Mouse (Mus musculus): ENCODE data around the gene Mapk13. TPM values are rescaled to one million over a fixed set of nuclear protein-coding genes. Genes with fewer than 3 reads are reported as not detected.

The Mapk13 gene
- polyA plus RNA-seq, 1 experiment from 2014 or later: 2.5 TPM

GRCm38 (mm10) chr17:28823004-28823745 lies 54.1 kb downstream of the Mapk13 start:
- Histone ChIP-seq H3K9me3 (no peaks in the 10 kb centered on the region), H3K9ac (no peak overlapping the region), H3K27me3 (no peaks in the 10 kb centered on the region), H3K27ac (no peak overlapping the region), H3K4me1 (no peaks in the 10 kb centered on the region), H3K36me3 (replicated peaks) (peaks cover 98% of the 10 kb centered on the region), H3K4me2 (no peak overlapping the region), H3K4me3 (replicated peaks) (no peak overlapping the region)
- no peak for ATAC-seq (ENCODE audit: low FRiP score)
- WGBS: 93% methylated on average over 13 of the region's 13 CpGs

- Histone ChIP-seq H3K27me3 (no peaks in the 10 kb centered on the region), H3K9me3 (no peaks in the 10 kb centered on the region), H3K4me1 (no peaks in the 10 kb centered on the region), H3K4me3 (replicated peaks) (no peak overlapping the region), H3K9ac (no peak overlapping the region), H3K27ac (no peak overlapping the region), H3K4me2 (no peak overlapping the region), H3K36me3 (replicated peaks) (peaks cover 98% of the 10 kb centered on the region)
- ATAC-seq (ENCODE audit: low FRiP score): no peak
- 89% methylated on average over 11 of the region's 11 CpGs for WGBS
Measured at GRCm38 (mm10) chr17:28823749-28824148, 54.7 kb downstream of the Mapk13 start.

- H3K4me2 ChIP-seq: no peak overlapping the region
- WGBS: 91% methylated on average over 6 of the region's 6 CpGs
- H3K9ac ChIP-seq: no peak overlapping the region
- ATAC-seq (ENCODE audit: low FRiP score): no peak
- no peaks in the 10 kb centered on the region for H3K4me1 ChIP-seq
- H3K9me3 ChIP-seq: no peaks in the 10 kb centered on the region
- no peaks in the 10 kb centered on the region for H3K27me3 ChIP-seq
- H3K36me3 ChIP-seq (replicated peaks): peaks cover 99% of the 10 kb centered on the region
- no peak overlapping the region for H3K27ac ChIP-seq
- no peak overlapping the region for H3K4me3 ChIP-seq (replicated peaks)
Measured at GRCm38 (mm10) chr17:28824896-28825295, 55.8 kb downstream of the Mapk13 start.

GRCm38 (mm10) chr17:28825359-28826041 lies 56.4 kb downstream of the Mapk13 start:
- Histone ChIP-seq H3K4me1 (no peaks in the 10 kb centered on the region), H3K9me3 (no peaks in the 10 kb centered on the region), H3K27ac (no peak overlapping the region), H3K4me2 (no peak overlapping the region), H3K4me3 (replicated peaks) (no peak overlapping the region), H3K27me3 (no peaks in the 10 kb centered on the region), H3K9ac (no peak overlapping the region), H3K36me3 (replicated peaks) (peaks cover 98% of the 10 kb centered on the region)
- no peak for ATAC-seq (ENCODE audit: low FRiP score)
- WGBS: 94% methylated on average over 6 of the region's 6 CpGs

GRCm38 (mm10) chr17:28827665-28828231 lies 58.7 kb downstream of the Mapk13 start:
- ATAC-seq (ENCODE audit: low FRiP score): no peak
- Histone ChIP-seq H3K36me3 (replicated peaks) (peaks cover 98% of the 10 kb centered on the region), H3K4me3 (replicated peaks) (no peak overlapping the region), H3K4me1 (no peaks in the 10 kb centered on the region), H3K9ac (no peak overlapping the region), H3K27me3 (no peaks in the 10 kb centered on the region), H3K27ac (no peak overlapping the region), H3K4me2 (no peak overlapping the region), H3K9me3 (no peaks in the 10 kb centered on the region)
- WGBS: 91% methylated on average over 8 of the region's 8 CpGs

- H3K9ac ChIP-seq: no peak overlapping the region
- no peak overlapping the region for H3K4me3 ChIP-seq (replicated peaks)
- 88% methylated on average over 14 of the region's 14 CpGs for WGBS
- H3K27me3 ChIP-seq: no peaks in the 10 kb centered on the region
- no peaks in the 10 kb centered on the region for H3K9me3 ChIP-seq
- no peak overlapping the region for H3K27ac ChIP-seq
- no peaks in the 10 kb centered on the region for H3K4me1 ChIP-seq
- no peak overlapping the region for H3K4me2 ChIP-seq
- peaks cover 98% of the 10 kb centered on the region for H3K36me3 ChIP-seq (replicated peaks)
- ATAC-seq (ENCODE audit: low FRiP score): no peak
Measured at GRCm38 (mm10) chr17:28829120-28829519, 60.0 kb downstream of the Mapk13 start.

Other genes with a start within 250 kb of the Mapk13 start
- gene Armc12, start 238.5 kb upstream of the Mapk13 start, polyA plus RNA-seq (2016; fragmentation: Nextera tagmentation; extraction: Ambion mirVana): not detected in 2 replicates
- gene Clpsl2, start 219.9 kb upstream of the Mapk13 start, polyA plus RNA-seq (2016; fragmentation: Nextera tagmentation; extraction: Ambion mirVana): not detected in 2 replicates
- gene Clps, start 208.5 kb upstream of the Mapk13 start, polyA plus RNA-seq (2016; fragmentation: Nextera tagmentation; extraction: Ambion mirVana): not detected in 2 replicates
- 1.3 and 1.5 TPM in 2 replicates for gene Lhfpl5, start 193.7 kb upstream of the Mapk13 start, polyA plus RNA-seq (2016; fragmentation: Nextera tagmentation; extraction: Ambion mirVana)
- 124 and 130 TPM in 2 replicates for gene Srpk1, start 146.6 kb upstream of the Mapk13 start, polyA plus RNA-seq (2016; fragmentation: Nextera tagmentation; extraction: Ambion mirVana)
- gene Slc26a8, start 79.1 kb upstream of the Mapk13 start, polyA plus RNA-seq (2016; fragmentation: Nextera tagmentation; extraction: Ambion mirVana): 0.80 and 0.90 TPM in 2 replicates
- gene Mapk14, start 78.0 kb upstream of the Mapk13 start, polyA plus RNA-seq (2016; fragmentation: Nextera tagmentation; extraction: Ambion mirVana): 38.0 and 39.8 TPM in 2 replicates
- 3.0 and 3.6 TPM in 2 replicates for gene AC170998.1, start 43.2 kb upstream of the Mapk13 start, polyA plus RNA-seq (2016; fragmentation: Nextera tagmentation; extraction: Ambion mirVana)
- gene Brpf3, start 31.8 kb downstream of the Mapk13 start, polyA plus RNA-seq (2016; fragmentation: Nextera tagmentation; extraction: Ambion mirVana): 14.4 and 16.2 TPM in 2 replicates
- not detected in 2 replicates for gene Pnpla1, start 89.1 kb downstream of the Mapk13 start, polyA plus RNA-seq (2016; fragmentation: Nextera tagmentation; extraction: Ambion mirVana)
- gene 4930539E08Rik, start 146.0 kb downstream of the Mapk13 start, polyA plus RNA-seq (2016; fragmentation: Nextera tagmentation; extraction: Ambion mirVana): 0.23 TPM in 2 replicates
- 0.44 TPM in 1 of 2 replicates, not detected in the other for gene Pxt1, start 174.5 kb downstream of the Mapk13 start, polyA plus RNA-seq (2016; fragmentation: Nextera tagmentation; extraction: Ambion mirVana)
- gene Kctd20, start 182.7 kb downstream of the Mapk13 start, polyA plus RNA-seq (2016; fragmentation: Nextera tagmentation; extraction: Ambion mirVana): 127 and 129 TPM in 2 replicates
- 149 and 154 TPM in 2 replicates for gene Stk38, start 238.7 kb downstream of the Mapk13 start, polyA plus RNA-seq (2016; fragmentation: Nextera tagmentation; extraction: Ambion mirVana)